In genomic region chr5:139604327-139604726, GRCm38 (mm10) we compare ENCODE assay signal across 18 mouse cellular contexts.
"Had no signal": no experiment of that assay in that cellular context is flagged by ENCODE, and none has a peak within 500 bp of the region (broad histone marks: within the 10 kb centered on the region; RNA-seq: fewer than 3 reads in every experiment).

No protein-coding gene starts in this region.

- H3K27ac ChIP-seq: left cerebral cortex, adult 2 months; liver, embryonic 13.5 days; midbrain, embryonic 12.5 days; midbrain, embryonic 15.5 days; stomach, postnatal 0 days had no signal

- H3K4me1 ChIP-seq: liver, embryonic 13.5 days had no signal

- H3K4me3 ChIP-seq: left cerebral cortex, adult 2 months; liver, embryonic 13.5 days; midbrain, embryonic 12.5 days; midbrain, embryonic 15.5 days; myocyte had no signal

- ATAC-seq: intestine, postnatal 0 days; midbrain, embryonic 15.5 days had no signal

- H3K9ac ChIP-seq: liver, embryonic 13.5 days; midbrain, embryonic 12.5 days; midbrain, embryonic 15.5 days had no signal

- H3K9me3 ChIP-seq: liver, embryonic 13.5 days; midbrain, embryonic 12.5 days; midbrain, embryonic 15.5 days had no signal

- DNase-seq: kidney, postnatal 10 days; layer of hippocampus, postnatal 36 days; liver, embryonic 13.5 days; lung, adult 2 months; lung, postnatal 14 days; lung, postnatal 4 days; right cerebral cortex, adult 18-20 months; right cerebral cortex, postnatal 14 days; right cerebral cortex, postnatal 4 days; thymus, adult 2 months; thymus, postnatal 14 days; thymus, postnatal 4 days had no signal

- H3K4me2 ChIP-seq: liver, embryonic 13.5 days; midbrain, embryonic 12.5 days; midbrain, embryonic 15.5 days had no signal

- H3K36me3 ChIP-seq: liver, embryonic 13.5 days; midbrain, embryonic 12.5 days; midbrain, embryonic 15.5 days had no signal
